Mouse (Mus musculus): ENCODE data around the gene Ccdc33. TPM values are rescaled to one million over a fixed set of nuclear protein-coding genes. Genes with fewer than 3 reads are reported as not detected.

Ccdc33 gene
- total and polyA plus RNA-seq, 2 experiments from 2014 or later: 0.27 to 1.4 TPM

GRCm38 (mm10) chr9:58113279-58113884 lies 5.2 kb downstream of the Ccdc33 start:
- H3K27me3 ChIP-seq (ENCODE audit: insufficient read depth, low read length): no peaks in the 10 kb centered on the region
- 4% methylated on average over 22 of the region's 22 CpGs for WGBS
- H3K4me2 ChIP-seq (ENCODE audit: low read depth, low read length, poor library complexity, severe bottlenecking): peak overlapping the region; percentile 35
- H3K9ac ChIP-seq (replicated peaks; ENCODE audit: low read length, poor library complexity, severe bottlenecking): no peak overlapping the region
- ATAC-seq (ENCODE audit: low FRiP score): no peak
- no peaks in the 10 kb centered on the region for H3K9me3 ChIP-seq (ENCODE audit: low read length)
- 0 out of 2 replicates have a peak, but pooled peaks have one; percentile 19 for TF ChIP-seq CTCF (IDR thresholded peaks at IDR 0.05)
- no peak for DNase-seq (ENCODE audit: low spot score)
- H3K27ac ChIP-seq (ENCODE audit: low read depth, low read length): peak overlapping the region; percentile 62
- no peak overlapping the region for H3K4me3 ChIP-seq (ENCODE audit: low read depth, low read length)
- H3K4me1 ChIP-seq (ENCODE audit: insufficient read depth, low read length): peaks cover 20% of the 10 kb centered on the region
- H3K36me3 ChIP-seq (ENCODE audit: insufficient read depth, low read length): no peaks in the 10 kb centered on the region

- no peak overlapping the region for H3K9ac ChIP-seq (replicated peaks; ENCODE audit: low read length, poor library complexity, severe bottlenecking)
- WGBS: 4% methylated on average over 6 of the region's 6 CpGs
- H3K4me1 ChIP-seq (ENCODE audit: insufficient read depth, low read length): peaks cover 20% of the 10 kb centered on the region
- H3K27me3 ChIP-seq (ENCODE audit: insufficient read depth, low read length): no peaks in the 10 kb centered on the region
- H3K27ac ChIP-seq (ENCODE audit: low read depth, low read length): peak overlapping the region; percentile 62
- H3K4me2 ChIP-seq (ENCODE audit: low read depth, low read length, poor library complexity, severe bottlenecking): peak overlapping the region; percentile 35; the same call in 1 of the 2 replicates
- no peak overlapping the region for H3K4me3 ChIP-seq (ENCODE audit: low read depth, low read length)
- H3K36me3 ChIP-seq (ENCODE audit: insufficient read depth, low read length): no peaks in the 10 kb centered on the region
- no peaks in the 10 kb centered on the region for H3K9me3 ChIP-seq (ENCODE audit: low read length)
- ATAC-seq (ENCODE audit: low FRiP score) (peak; percentile 68), DNase-seq (ENCODE audit: low spot score) (peak; percentile 79)
- TF ChIP-seq CTCF (IDR thresholded peaks at IDR 0.05): no peak
These were observed 5.8 kb downstream of the Ccdc33 start for GRCm38 (mm10) chr9:58112866-58113278.

DNA sequence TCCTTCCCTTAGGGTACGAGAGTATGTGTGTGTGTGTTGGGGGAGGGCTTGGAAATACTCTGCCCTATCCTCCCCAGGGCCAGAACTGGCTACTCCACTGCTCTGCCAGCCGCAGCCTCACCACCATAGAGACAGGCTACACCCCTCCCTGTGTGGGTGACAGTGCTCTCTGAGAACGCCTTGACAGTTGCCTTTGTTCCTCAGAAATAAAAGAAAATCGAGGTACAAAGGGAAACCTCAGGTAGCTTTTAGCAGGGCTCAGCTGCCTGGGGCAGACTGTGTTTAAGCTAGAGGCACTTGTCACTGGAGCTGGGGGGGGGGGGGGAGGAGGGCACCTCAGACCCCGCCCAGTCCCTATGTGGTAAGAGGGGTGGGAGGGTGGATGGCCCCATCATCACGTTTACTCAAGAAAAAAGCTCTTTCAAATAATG lies 6.3 kb downstream of the Ccdc33 start:
- no peaks in the 10 kb centered on the region for H3K36me3 ChIP-seq (ENCODE audit: insufficient read depth, low read length)
- TF ChIP-seq CTCF (IDR thresholded peaks at IDR 0.05): no peak
- H3K27ac ChIP-seq (ENCODE audit: low read depth, low read length): peak overlapping the region; percentile 62
- H3K4me2 ChIP-seq (ENCODE audit: low read depth, low read length, poor library complexity, severe bottlenecking): no peak overlapping the region
- peaks cover 20% of the 10 kb centered on the region for H3K4me1 ChIP-seq (ENCODE audit: insufficient read depth, low read length)
- no peak overlapping the region; the same call in 1 of the 2 replicates for H3K9ac ChIP-seq (replicated peaks; ENCODE audit: low read length, poor library complexity, severe bottlenecking)
- WGBS: 14% methylated on average over 6 of the region's 6 CpGs
- H3K9me3 ChIP-seq (ENCODE audit: low read length): no peaks in the 10 kb centered on the region
- H3K4me3 ChIP-seq (ENCODE audit: low read depth, low read length): no peak overlapping the region
- DNase-seq (ENCODE audit: low spot score): no peak
- ATAC-seq (ENCODE audit: low FRiP score): peak; percentile 73
- no peaks in the 10 kb centered on the region for H3K27me3 ChIP-seq (ENCODE audit: insufficient read depth, low read length)

GRCm38 (mm10) chr9:58111431-58111830 lies 7.2 kb downstream of the Ccdc33 start:
- Histone ChIP-seq H3K4me3 (ENCODE audit: low read depth, low read length) (no peak overlapping the region), H3K27me3 (ENCODE audit: insufficient read depth, low read length) (no peaks in the 10 kb centered on the region), H3K9ac (replicated peaks; ENCODE audit: low read length, poor library complexity, severe bottlenecking) (no peak overlapping the region), H3K36me3 (ENCODE audit: insufficient read depth, low read length) (no peaks in the 10 kb centered on the region), H3K4me2 (ENCODE audit: low read depth, low read length, poor library complexity, severe bottlenecking) (no peak overlapping the region), H3K27ac (ENCODE audit: low read depth, low read length) (no peak overlapping the region), H3K4me1 (ENCODE audit: insufficient read depth, low read length) (peaks cover 20% of the 10 kb centered on the region), H3K9me3 (ENCODE audit: low read length) (no peaks in the 10 kb centered on the region)
- 57% methylated on average over 6 of the region's 6 CpGs for WGBS
- peak; percentile 66 for DNase-seq (ENCODE audit: low spot score)
- no peak for ATAC-seq (ENCODE audit: low FRiP score)
- no peak for TF ChIP-seq CTCF (IDR thresholded peaks at IDR 0.05)

GRCm38 (mm10) chr9:58110787-58111186 lies 7.8 kb downstream of the Ccdc33 start:
- Histone ChIP-seq H3K36me3 (ENCODE audit: insufficient read depth, low read length) (no peaks in the 10 kb centered on the region), H3K27ac (ENCODE audit: low read depth, low read length) (no peak overlapping the region), H3K9me3 (ENCODE audit: low read length) (no peaks in the 10 kb centered on the region), H3K9ac (replicated peaks; ENCODE audit: low read length, poor library complexity, severe bottlenecking) (no peak overlapping the region), H3K4me3 (ENCODE audit: low read depth, low read length) (no peak overlapping the region), H3K4me1 (ENCODE audit: insufficient read depth, low read length) (peaks cover 20% of the 10 kb centered on the region), H3K4me2 (ENCODE audit: low read depth, low read length, poor library complexity, severe bottlenecking) (no peak overlapping the region), H3K27me3 (ENCODE audit: insufficient read depth, low read length) (no peaks in the 10 kb centered on the region)
- WGBS: 56% methylated on average over 5 of the region's 5 CpGs
- no peak for TF ChIP-seq CTCF (IDR thresholded peaks at IDR 0.05)
- ATAC-seq (ENCODE audit: low FRiP score): no peak
- no peak for DNase-seq (ENCODE audit: low spot score)

- Histone ChIP-seq H3K9me3 (ENCODE audit: low read length) (no peaks in the 10 kb centered on the region), H3K27ac (ENCODE audit: low read depth, low read length) (0 out of 2 replicates have a peak overlapping the region, but pooled peaks have one; percentile 6)
These were observed 11.1 kb downstream of the Ccdc33 start for GRCm38 (mm10) chr9:58107494-58107893.

More at GRCm38 (mm10) chr9:58107494-58107893, 11.1 kb downstream of the Ccdc33 start:
- Histone ChIP-seq H3K4me1 (ENCODE audit: insufficient read depth, low read length) (peaks cover 6% of the 10 kb centered on the region; the same call in 1 of the 2 replicates), H3K4me2 (ENCODE audit: low read depth, low read length, poor library complexity, severe bottlenecking) (no peak overlapping the region), H3K27me3 (ENCODE audit: insufficient read depth, low read length) (no peaks in the 10 kb centered on the region), H3K36me3 (ENCODE audit: insufficient read depth, low read length) (no peaks in the 10 kb centered on the region), H3K4me3 (ENCODE audit: low read depth, low read length) (no peak overlapping the region), H3K9ac (replicated peaks; ENCODE audit: low read length, poor library complexity, severe bottlenecking) (no peak overlapping the region)
- 27% methylated on average over 5 of the region's 5 CpGs for WGBS
- DNase-seq (ENCODE audit: low spot score): peak; percentile 70
- no peak for TF ChIP-seq CTCF (IDR thresholded peaks at IDR 0.05)
- no peak for ATAC-seq (ENCODE audit: low FRiP score)
